Mouse (Mus musculus) 3134 (cell line): ENCODE data around the gene Gbf1.
"Not testable (repeated sequence)": the region's sequence is repeated elsewhere in the genome, so short reads cannot be mapped to it uniquely, and the experiment has no call there.

Experiments used
- DNase-seq: peaks from one replicate; pipeline ENCODE4 v3.0.0-alpha.2; 2011; ENCODE audit warnings: low spot score; ENCODE audit not compliant: insufficient read length; ENCODE audit errors: extremely low read depth

The Gbf1 gene

GRCm38 (mm10) chr19:46152127-46152803, at the start of gene Gbf1:
Gene Gbf1 (plus strand): TSS chr19:46152509.
- DNase-seq = peak; percentile 93

DNA sequence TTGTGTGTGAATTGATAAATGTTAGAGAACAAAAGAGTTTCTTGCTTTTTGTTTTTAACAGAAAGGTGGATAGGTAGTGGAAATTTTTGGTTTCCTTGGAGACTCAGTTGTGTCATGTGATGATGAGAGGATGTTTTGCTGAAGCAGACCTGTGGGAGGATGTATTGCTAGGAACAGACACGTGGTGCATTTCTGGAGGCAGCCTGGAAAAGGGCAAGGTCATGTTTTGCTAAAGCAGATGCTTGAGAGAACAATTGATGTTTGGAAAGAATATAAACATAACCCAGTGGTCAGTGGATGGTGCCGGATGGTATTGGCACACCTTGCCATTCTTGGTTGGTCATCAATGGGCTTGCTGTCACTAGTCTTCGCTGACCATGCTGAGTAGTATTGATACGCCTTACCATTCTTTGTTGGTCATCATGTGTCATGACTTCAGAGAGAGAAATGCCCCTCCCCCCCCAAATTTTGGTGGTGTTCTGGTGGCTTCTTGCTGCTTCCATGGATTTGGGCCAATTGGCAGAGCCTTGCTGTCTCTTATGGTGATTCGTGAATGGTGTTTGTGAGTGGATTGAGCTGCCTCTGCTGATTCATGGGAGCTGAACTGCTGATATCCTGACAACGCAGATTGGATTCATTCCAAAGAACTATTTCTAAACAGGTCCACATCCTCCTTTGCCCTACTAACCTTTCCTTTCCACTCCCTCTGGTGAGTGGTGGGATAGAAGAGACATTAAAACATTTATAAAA, 48.7 kb upstream of the Gbf1 start:
- DNase-seq = no peak

DNA sequence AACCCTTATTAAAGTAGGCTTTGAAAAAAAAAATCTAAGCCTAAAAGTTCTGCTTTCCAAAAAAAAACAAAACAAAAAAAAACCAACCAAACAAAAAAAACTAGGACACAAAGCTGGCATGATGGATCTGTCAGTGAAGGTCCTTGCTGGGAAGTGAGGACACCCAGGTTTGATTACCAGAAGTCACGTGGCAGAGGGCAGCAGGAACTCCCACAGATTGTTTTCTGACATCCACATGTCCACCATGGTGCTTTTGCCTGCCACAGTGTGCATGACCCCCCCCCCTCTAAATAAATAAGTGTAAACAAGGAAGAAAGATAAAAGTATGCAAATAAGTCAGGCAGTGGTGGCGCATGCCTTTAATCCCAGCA, 48.1 kb upstream of the Gbf1 start:
- no peak for DNase-seq

DNA sequence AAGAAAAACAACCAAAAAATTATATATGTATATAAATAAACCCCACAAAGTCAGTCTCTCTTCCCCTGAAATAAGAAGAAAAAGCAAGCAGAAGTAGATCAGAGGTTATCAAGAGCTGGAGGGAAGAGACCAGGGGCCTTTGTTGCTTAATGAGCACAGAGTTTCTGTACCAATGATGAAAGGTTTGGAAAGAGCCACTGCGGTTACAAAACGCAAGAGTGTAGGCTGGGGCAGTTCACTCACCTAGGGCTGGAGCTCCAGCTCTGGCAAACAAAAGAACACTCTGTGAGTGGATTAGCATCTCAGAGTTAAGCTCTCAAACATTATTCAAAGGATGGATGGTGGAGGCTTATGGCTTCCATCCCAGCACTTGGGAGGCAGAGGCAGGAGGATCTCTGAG, 42.1 kb upstream of the Gbf1 start:
- no peak for DNase-seq

DNA sequence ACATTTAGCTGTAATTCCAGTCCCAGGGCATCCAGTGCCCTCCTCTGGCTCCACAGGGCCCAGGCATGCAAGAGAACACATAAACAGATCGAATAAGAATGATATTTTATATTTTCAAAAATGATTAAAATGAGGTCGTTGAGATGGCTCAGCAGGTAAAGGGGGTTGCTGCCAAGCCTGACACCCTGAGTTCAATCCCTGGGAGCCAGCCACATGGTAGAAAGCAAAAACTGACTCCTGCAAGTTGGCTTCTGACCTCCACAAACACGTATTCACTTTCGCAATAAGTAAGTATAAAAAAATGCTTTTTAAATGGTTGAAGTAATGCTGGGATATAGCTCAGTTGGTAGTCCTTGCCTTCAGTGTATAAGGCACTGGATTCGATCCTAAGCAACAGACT, 41.5 kb upstream of the Gbf1 start:
- no peak for DNase-seq

- DNase-seq = no peak
These were observed 37.7 kb upstream of the Gbf1 start for GRCm38 (mm10) chr19:46114617-46115016.

- DNase-seq = no peak
These were observed 32.9 kb upstream of the Gbf1 start for GRCm38 (mm10) chr19:46119458-46119857.

DNA sequence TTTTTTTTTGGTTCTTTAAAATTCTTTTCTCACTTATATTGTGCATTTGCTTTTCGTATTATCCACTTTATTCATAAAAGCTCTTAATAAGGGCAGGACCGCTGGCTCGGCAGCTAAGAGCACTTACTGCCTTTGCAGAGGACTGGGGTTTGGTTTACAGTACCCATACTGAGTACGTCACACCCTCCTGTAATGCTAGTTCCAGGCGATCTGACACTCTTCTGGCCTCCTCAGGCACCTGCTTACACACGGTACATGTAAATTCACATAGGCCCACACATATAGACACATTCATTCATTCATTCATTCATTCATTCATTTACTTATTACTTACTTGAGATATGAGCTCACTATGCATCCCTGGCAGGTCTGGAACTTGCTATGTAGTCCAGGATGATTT, 31.4 kb upstream of the Gbf1 start:
- no peak for DNase-seq

- DNase-seq = no peak
These were observed 28.4 kb upstream of the Gbf1 start for GRCm38 (mm10) chr19:46123876-46124275.

DNA sequence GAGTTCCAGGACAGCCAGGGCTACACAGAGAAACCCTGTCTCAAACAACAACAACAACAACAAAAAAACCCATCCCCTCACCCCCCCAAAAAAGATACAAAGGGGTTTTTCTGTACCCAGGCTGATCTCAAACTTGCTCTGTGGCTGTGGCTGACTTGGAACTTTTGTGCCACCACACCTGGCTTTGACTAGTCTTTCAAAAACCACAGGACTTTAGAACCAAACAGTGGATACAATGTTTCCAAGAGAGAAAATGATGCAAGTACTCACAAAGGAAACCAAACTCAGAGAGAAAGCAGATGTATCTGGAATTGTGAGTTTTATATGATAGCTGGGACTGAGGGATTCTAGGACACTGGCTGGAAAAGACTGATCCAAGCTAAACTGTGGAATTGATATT, 27.7 kb upstream of the Gbf1 start:
- DNase-seq = no peak

- DNase-seq = no peak
These were observed 26.0 kb upstream of the Gbf1 start for GRCm38 (mm10) chr19:46126301-46126700.

GRCm38 (mm10) chr19:46129737-46130136, 22.6 kb upstream of the Gbf1 start:
- DNase-seq = not testable (repeated sequence)

GRCm38 (mm10) chr19:46131283-46131682, 21.0 kb upstream of the Gbf1 start:
- DNase-seq = no peak

GRCm38 (mm10) chr19:46131694-46132525, 20.4 kb upstream of the Gbf1 start, which contains the start of gene Elovl3:
Gene Elovl3 (plus strand): TSS chr19:46131897.
- no peak for DNase-seq

- no peak for DNase-seq
These were observed 19.7 kb upstream of the Gbf1 start for GRCm38 (mm10) chr19:46132577-46132976.

DNA sequence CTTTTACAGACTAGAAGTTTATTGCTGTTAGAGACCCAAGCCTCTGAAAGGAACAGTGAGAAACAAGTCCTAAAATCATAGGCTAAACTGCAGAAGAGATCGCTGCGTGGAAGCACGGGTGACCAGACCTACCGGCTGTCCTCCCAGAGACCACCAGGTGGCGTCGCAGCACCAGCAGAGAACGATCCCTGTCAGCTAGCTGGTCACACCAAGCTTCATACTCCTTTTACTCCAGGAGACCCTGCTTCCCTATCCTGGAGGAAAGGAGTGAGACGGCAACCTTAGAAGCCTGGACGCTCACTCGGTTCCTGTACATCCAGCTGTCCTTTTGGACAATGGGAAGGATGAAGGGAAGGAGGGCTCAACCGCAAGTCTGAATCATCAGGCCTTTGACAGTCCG, 17.0 kb upstream of the Gbf1 start:
- DNase-seq = peak; percentile 58

DNA sequence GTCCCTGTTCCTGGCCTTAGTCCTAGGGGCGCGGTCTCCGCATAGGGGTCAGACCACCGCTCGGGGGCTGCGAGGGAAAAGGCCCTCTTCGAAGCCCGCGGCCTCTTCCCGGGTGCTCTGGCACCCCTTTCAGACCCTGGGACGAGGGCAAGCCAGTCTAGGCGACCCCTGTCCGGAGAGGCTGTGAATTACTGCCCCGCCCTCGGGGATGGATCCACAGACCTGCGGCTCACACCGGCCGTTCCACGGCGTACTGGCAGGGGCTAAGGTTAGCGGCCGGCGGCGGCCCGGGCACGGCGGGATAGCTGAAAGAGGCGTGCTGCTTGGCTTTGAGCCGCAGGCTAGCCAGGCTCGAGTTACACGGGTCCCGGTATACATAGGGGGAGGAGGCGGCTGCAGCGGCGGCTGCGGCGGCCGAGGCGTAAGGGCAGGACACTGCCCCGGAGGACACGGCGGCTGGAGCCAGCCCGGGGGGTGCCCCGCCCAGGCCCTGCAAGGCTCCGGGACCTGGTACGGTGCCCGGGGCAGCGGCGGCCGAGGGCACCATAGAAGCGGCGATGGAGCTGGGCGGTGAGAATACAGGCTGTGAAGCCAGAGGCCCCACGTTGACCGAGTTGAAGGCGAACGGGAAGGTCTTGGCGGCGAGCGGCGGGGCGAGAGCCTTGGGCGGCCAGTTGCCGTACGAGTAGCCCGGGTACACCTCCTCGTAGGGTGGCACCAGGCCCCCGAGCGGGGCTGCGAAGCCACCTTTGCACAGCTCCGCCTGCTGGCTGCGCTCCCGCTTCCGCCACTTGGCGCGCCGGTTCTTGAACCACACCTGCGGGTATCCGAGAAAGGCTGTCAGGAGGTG, 16.3 kb upstream of the Gbf1 start:
- no peak for DNase-seq

GRCm38 (mm10) chr19:46136639-46137580, 15.4 kb upstream of the Gbf1 start:
- DNase-seq = no peak

- no peak for DNase-seq
These were observed 12.0 kb upstream of the Gbf1 start for GRCm38 (mm10) chr19:46140324-46140723.
